Mouse (Mus musculus) cerebellum, adult 2 months (tissue): ENCODE data around the gene Olfr1116.

ENCODE experiments used
- CTCF ChIP-seq: fragments of 200-500 bp; IDR thresholded peaks from 2 replicates; pipeline ENCODE4 v1.5.1; 2011; ENCODE audit warnings: low read depth, mild to moderate bottlenecking, control low read depth, low read length, moderate library complexity, borderline replicate concordance; ENCODE audit not compliant: insufficient read depth
- POLR2A ChIP-seq: fragments of 200-500 bp; IDR thresholded peaks from 2 replicates; pipeline ENCODE4 v1.6.1; 2011; ENCODE audit warnings: low read length, control low read depth, borderline replicate concordance; ENCODE audit not compliant: insufficient read depth

DNA sequence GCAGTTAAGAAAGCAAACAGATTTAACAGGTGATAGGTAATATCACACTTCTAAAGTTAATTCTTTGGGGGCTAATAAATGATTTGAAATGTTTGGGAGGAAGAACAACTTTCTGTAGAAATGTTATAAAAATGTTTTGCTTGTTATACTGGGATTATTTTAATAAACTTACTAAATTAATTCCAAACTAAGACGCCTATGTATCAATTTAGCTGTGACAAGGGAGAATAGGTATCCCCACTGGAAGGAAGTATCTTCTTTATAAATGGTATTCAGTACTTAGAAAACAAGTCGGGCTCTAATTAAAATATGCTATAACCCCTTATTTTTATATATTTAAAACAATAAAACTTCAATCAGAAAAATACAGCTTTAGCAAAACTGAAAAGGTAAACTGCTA, 19.6 kb upstream of the Olfr1116 start, which contains the start of gene Olfr1115:
- TF ChIP-seq CTCF (no peak), POLR2A (no peak)
